Mouse (Mus musculus) urinary bladder, postnatal 25 days (tissue): ENCODE measurements around the gene Sf3b6.
"Not testable (repeated sequence)": the region's sequence is repeated elsewhere in the genome, so short reads cannot be mapped to it uniquely, and the experiment has no call there.

Experiments
- DNase-seq: peaks from one replicate; pipeline ENCODE4 v3.0.0; 2022; ENCODE audit warnings: low spot score

The Sf3b6 gene

GRCm38 (mm10) chr12:4817361-4818101, at the start of gene Sf3b6:
Gene Sf3b6, plus strand, starts transcription at chr12:4817544.
- peak; percentile 99 for DNase-seq

- peak; percentile 96 for DNase-seq
These were observed 48.6 kb upstream of the Sf3b6 start, which contains the start of the genes Pfn4 and Fam228b for GRCm38 (mm10) chr12:4768492-4769332. Gene Pfn4, plus strand, starts transcription at chr12:4769022. Gene Fam228b, minus strand, starts transcription at chr12:4769267.

GRCm38 (mm10) chr12:4769333-4769723, 48.0 kb upstream of the Sf3b6 start:
- DNase-seq: no peak

GRCm38 (mm10) chr12:4774895-4775587, 42.3 kb upstream of the Sf3b6 start:
- no peak for DNase-seq

- DNase-seq: no peak
These were observed 41.8 kb upstream of the Sf3b6 start for GRCm38 (mm10) chr12:4775588-4775949.

GRCm38 (mm10) chr12:4777734-4778133, 39.6 kb upstream of the Sf3b6 start:
- no peak for DNase-seq

DNA sequence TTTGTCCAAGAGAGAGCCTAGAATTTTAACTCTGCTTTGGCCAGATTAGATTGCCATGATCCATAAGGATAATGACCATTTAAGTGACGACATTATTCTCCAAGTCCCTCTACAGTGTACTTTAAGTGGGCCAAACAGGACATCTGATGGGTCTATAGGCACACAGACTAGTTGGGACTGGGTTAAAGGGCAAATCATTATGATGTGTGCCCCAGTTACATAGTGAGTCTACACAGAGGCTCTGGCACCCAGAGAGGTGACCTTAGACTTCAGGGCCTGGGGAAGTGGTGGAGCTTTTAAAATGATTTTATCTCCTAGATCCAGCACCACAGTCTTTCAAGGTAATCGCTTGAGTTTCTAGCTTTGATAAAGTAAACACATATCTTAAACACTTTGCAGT, 37.1 kb upstream of the Sf3b6 start:
- no peak for DNase-seq

- no peak for DNase-seq
These were observed 36.1 kb upstream of the Sf3b6 start for GRCm38 (mm10) chr12:4781270-4781669.

GRCm38 (mm10) chr12:4781725-4782404, 35.5 kb upstream of the Sf3b6 start:
- DNase-seq: not testable (repeated sequence)

DNA sequence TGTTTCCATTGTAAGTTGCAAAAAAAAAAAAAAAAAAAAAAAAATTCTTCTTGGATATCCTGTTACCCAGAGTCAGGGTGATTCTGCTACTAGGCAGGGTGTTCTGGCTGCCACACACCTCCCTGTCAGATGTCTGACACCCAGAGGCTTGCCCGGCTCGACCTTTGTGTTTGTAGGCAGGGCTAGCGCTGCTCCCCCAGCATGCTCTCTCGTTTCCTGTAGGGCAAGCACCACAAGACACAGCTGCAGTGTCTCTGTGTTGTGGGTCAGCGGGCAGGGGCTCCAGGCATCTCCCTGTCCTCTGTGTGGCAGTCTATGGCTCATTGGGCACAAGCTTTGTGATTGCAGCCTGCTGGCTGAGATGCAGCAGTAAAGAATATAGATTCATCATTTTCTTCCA, 33.7 kb upstream of the Sf3b6 start:
- DNase-seq: no peak

GRCm38 (mm10) chr12:4784466-4784865, 32.9 kb upstream of the Sf3b6 start:
- DNase-seq: no peak

DNA sequence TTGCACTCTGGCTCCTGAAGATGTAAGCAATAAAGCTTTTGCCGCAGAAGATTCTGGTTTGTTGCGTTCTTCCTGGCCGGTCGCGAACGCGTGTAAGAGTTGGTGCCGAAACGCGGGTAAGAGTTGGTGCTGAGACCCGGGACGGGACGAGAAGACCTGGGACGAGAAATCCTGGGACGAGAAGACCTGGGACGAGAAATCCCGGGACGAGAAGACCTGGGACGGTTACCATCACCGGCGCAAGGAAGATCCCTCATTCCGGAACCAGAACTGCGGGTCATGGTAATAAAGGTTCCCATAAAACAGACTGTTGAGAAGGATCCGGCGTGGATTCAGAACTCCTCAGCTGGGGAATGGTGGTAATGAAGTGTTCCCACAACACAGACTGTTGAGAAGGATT, 29.2 kb upstream of the Sf3b6 start:
- not testable (repeated sequence) for DNase-seq

- no peak for DNase-seq
These were observed 23.6 kb upstream of the Sf3b6 start for GRCm38 (mm10) chr12:4793718-4794117.

- DNase-seq: not testable (repeated sequence)
These were observed 19.9 kb upstream of the Sf3b6 start for GRCm38 (mm10) chr12:4797471-4797870.

DNA sequence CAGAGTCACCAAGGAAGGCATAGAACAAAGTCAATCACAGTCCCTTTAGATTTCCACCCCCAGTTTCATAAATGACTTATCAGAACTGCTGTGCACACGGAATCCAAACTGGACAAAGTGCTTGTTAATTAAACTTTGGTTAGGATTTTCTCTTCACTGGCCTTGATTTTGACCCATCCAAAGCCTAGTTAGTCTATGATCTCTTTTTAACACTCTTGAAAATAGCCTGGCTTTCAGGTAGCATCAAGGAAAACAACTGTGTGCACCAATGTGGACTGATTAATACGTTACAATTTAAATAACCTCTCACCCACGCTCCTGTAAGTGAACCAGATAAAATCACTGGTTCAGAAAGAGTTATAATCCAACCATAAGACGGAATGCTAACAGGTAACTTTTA, 6.3 kb upstream of the Sf3b6 start:
- DNase-seq: no peak

DNA sequence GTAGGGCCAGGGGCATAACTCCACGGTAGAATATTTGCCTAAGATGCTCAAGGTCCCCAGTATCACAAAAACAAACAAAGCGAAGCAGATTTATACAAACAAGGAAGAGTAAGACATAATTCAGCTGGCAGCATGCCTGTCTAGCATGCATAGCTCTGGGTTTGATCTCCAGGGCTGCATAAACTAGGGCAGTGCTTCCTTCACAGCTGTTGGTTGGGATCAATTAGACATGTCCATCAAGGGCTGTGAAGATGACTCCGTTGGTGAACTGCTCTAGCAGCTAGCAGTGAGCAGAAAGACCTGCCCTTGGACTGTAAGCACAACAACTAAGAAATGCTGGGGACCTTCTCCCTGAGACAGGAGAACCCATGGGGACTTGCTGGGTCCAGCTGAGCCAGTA, 5.6 kb upstream of the Sf3b6 start:
- DNase-seq: no peak

DNA sequence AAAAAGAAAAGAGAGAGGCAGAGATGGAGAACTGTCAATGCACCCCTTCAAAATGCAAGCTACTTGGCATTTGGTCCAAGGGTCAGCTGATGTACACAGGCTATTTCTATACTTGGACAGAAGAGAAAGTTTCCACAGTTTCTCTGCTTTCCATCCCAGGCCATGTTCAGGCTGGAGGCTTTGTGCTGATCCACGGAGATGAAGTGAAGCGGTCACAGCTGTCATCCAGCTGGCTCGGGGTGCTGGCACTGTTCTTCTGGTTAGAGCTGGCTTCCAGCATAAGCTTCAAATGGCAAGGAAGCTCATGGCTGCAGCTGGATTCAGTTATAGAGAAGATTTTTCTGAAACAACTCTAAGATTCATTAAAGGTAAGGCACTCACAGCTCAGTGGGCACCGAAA, 3.7 kb upstream of the Sf3b6 start:
- DNase-seq: no peak

GRCm38 (mm10) chr12:4816680-4817360, 524 bp upstream of the Sf3b6 start:
- DNase-seq: no peak

DNA sequence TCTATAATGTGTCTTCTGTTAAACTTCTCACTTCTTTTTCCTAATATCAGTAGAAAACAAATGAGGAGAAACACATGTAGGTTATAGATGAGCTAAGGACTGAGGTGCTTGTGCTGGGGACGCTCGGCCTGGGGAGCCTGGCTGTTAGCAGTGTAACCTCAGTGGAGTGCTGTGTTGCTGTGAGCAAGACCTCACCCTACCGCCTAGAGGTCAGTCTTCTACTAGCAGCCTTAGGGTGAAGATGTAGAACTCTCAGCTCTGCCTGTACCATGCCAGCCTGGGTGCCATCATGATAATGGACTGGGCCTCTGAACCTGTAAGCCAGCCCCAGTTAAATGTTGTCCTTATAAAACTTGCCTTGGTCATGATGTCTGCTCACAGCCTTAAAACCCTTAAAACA, 9.9 kb downstream of the Sf3b6 start:
- no peak for DNase-seq

DNA sequence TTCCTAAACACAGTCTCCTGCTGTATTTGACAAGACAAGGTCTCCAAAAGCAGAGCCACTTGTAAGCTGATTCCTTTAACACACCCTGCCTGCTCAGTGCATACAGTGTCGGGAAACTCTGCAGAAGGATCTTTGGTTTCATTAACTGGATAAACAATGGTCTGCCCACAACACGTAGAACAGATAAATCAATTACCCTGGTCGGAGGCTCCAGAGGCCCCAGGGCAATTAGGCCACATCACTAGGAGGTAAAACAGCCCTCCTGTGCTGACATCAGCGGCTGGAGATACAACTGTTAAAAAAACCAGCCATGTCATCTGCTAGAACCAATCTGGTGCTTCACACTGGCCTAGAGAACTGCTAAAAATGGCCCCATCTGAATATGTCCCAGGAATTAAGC, 19.6 kb downstream of the Sf3b6 start:
- no peak for DNase-seq

DNA sequence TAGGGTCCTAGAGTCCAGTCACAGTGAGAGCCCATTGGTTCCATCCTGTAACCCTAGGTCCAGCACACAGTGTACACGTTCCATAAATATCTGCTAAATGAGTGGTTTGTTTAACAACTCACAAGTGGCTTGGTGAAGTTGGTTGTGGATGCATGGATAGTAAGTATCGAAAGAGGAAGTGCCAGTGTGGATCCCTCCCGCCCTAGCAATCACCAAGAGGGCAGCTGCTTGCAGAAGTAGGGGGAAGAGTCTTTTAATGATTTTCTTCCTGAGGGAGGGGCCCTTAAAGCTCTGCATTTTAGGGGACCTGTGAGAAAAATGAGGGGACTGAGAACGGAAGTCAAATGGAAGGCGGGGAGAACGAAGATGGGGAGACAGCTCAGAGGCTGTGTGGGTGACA, 22.7 kb downstream of the Sf3b6 start:
- DNase-seq: no peak

DNA sequence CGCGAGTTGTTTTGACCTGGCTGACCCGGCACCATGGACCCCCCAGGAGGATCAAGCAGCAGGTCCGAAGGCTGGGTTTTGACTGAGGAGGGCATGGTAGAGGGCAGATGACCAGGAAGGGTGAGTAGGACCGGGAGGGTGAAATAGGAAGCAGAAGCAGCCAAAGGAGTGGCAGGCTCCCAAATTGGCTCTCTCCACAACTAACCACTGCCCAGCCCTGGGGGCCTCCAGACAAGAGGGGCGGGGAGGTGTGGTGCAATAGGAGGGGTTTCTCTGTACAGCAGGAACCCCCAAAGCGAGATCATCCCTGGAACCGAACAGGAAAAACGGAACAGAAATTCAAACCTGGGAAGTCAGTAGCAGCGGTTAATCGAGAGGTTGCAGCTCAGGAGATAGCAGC, 23.4 kb downstream of the Sf3b6 start:
- DNase-seq: no peak
